Mouse (Mus musculus): ENCODE measurements around the gene Canx. TPM values are rescaled to one million over a fixed set of nuclear protein-coding genes. Genes with fewer than 3 reads are reported as not detected.
"Not testable (repeated sequence)": the region's sequence is repeated elsewhere in the genome, so short reads cannot be mapped to it uniquely, and the experiment has no call there.

Gene Canx
- polyA plus RNA-seq, 1 experiment, result 229 TPM

GRCm38 (mm10) chr11:50365322-50365721, 39.8 kb upstream of the Canx start:
- no peak for TF ChIP-seq CTCF (IDR thresholded peaks at IDR 0.05; ENCODE audit: extremely low read depth, insufficient read depth, low read length)
- TF ChIP-seq POLR2A (IDR thresholded peaks at IDR 0.05; ENCODE audit: extremely low read depth, insufficient read depth, low read length), result no peak
- Histone ChIP-seq H3K4me1 (ENCODE audit: control insufficient read depth, insufficient read depth, low read length) (no peaks in the 10 kb centered on the region), H3K27ac (ENCODE audit: insufficient read depth, low read length) (no peak overlapping the region), H3K4me3 (ENCODE audit: insufficient read depth, low read length) (no peak overlapping the region)

- TF ChIP-seq POLR2A (IDR thresholded peaks at IDR 0.05; ENCODE audit: extremely low read depth, insufficient read depth, low read length) (no peak), CTCF (IDR thresholded peaks at IDR 0.05; ENCODE audit: extremely low read depth, insufficient read depth, low read length) (peak; percentile 94)
- Histone ChIP-seq H3K27ac (ENCODE audit: insufficient read depth, low read length) (no peak overlapping the region), H3K4me3 (ENCODE audit: insufficient read depth, low read length) (no peak overlapping the region), H3K4me1 (ENCODE audit: control insufficient read depth, insufficient read depth, low read length) (no peaks in the 10 kb centered on the region)
These were observed 39.1 kb upstream of the Canx start for GRCm38 (mm10) chr11:50364548-50364947.

GRCm38 (mm10) chr11:50361282-50361681, 35.8 kb upstream of the Canx start:
- not testable (repeated sequence) for H3K4me3 ChIP-seq (ENCODE audit: insufficient read depth, low read length); H3K4me1 ChIP-seq (ENCODE audit: control insufficient read depth, insufficient read depth, low read length); H3K27ac ChIP-seq (ENCODE audit: insufficient read depth, low read length)

DNA sequence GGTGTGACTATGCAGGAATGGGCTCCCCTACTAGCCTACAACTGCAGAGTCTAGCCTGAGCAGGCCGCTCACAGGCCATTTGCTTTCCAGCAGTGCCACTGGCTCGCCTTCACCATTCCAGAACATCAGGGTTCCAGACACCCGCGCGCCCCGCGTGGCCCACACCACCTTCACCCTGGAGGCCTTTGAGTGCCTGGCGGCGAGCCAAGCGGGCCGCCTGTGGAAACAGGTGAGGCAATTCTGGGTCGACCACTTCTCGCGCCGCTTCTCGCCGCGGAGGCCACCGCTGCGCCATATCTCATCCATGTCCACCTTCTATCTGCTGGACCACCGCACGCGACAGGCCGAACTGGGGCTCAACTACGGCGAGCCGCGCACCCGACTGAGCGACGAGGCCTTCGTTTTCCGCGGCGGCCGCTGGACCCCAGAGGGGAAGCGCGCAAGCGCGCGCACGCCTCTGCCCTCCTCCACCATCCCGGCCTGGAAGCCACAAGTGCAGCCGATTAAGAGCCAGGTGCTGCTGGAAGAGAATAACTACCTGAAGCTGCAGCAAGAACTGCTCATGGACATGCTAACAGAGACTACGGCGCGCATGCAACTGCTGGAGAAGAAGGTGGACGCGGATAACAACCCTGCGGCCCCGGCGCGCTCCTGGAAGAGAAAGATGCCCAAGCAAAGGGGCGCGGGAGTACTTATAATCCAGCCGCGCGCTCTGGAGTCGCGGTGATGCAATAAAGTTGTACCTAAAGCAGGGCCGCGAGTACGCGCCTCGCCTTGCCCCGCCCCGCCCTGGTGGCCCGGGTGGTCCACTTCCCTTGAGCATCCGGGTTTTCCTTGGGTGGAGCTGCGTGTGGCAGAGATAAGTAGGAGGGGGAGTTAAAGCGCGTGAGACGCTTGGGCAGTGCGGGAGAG, 33.7 kb upstream of the Canx start:
- H3K27ac ChIP-seq (ENCODE audit: insufficient read depth, low read length), result peak overlapping the region; percentile 80
- no peaks in the 10 kb centered on the region for H3K4me1 ChIP-seq (ENCODE audit: control insufficient read depth, insufficient read depth, low read length)
- no peak for TF ChIP-seq CTCF (IDR thresholded peaks at IDR 0.05; ENCODE audit: extremely low read depth, insufficient read depth, low read length)
- TF ChIP-seq POLR2A (IDR thresholded peaks at IDR 0.05; ENCODE audit: extremely low read depth, insufficient read depth, low read length), result peak; percentile 31; the same call in 1 of the 2 replicates
- H3K4me3 ChIP-seq (ENCODE audit: insufficient read depth, low read length), result peak overlapping the region; percentile 69

DNA sequence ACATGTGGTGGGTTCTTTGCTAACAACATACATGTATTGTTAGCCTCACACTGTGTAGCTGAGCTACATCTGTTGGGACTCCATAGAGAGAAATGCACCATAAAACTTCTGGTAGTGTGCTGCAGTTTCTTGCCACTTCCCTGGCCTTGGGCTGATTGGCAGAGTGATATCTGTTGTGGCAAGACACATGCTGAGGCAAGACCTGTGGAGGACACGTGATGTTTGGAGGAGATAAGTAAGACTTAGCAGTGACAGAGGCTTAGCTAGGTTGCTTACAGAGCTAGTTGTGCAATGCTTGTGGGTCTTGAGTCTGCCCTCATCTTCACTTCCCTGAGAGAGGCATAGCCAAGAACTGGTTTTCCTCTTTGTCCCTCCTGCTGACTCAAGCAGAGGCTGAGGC, 29.9 kb upstream of the Canx start:
- H3K4me3 ChIP-seq (ENCODE audit: insufficient read depth, low read length), result no peak overlapping the region
- TF ChIP-seq POLR2A (IDR thresholded peaks at IDR 0.05; ENCODE audit: extremely low read depth, insufficient read depth, low read length), result no peak
- no peak for TF ChIP-seq CTCF (IDR thresholded peaks at IDR 0.05; ENCODE audit: extremely low read depth, insufficient read depth, low read length)
- H3K4me1 ChIP-seq (ENCODE audit: control insufficient read depth, insufficient read depth, low read length), result no peaks in the 10 kb centered on the region
- H3K27ac ChIP-seq (ENCODE audit: insufficient read depth, low read length), result no peak overlapping the region

- Histone ChIP-seq H3K27ac (ENCODE audit: insufficient read depth, low read length) (no peak overlapping the region), H3K4me3 (ENCODE audit: insufficient read depth, low read length) (no peak overlapping the region), H3K4me1 (ENCODE audit: control insufficient read depth, insufficient read depth, low read length) (no peaks in the 10 kb centered on the region)
- TF ChIP-seq POLR2A (IDR thresholded peaks at IDR 0.05; ENCODE audit: extremely low read depth, insufficient read depth, low read length) (no peak), CTCF (IDR thresholded peaks at IDR 0.05; ENCODE audit: extremely low read depth, insufficient read depth, low read length) (no peak)
These were observed 29.4 kb upstream of the Canx start for GRCm38 (mm10) chr11:50354851-50355250.

DNA sequence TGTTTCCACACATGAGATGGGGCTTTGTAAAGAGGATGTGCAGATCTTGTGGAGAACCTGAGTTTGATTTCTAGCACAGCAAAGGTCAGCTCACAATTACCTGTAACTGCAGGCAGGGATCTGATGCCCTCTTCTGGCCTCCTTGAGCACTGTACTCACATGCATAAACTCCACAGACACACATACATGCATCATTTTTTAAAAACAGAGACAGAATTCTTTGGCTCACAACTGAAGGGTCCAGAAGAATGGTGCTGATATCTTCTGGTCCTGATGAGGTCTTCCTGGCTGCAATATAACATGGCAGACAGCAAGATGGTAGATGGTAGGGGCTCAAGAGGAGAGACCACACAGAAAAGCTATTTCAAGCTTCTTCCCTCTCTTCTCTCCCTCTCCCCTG, 28.7 kb upstream of the Canx start, which contains the start of gene Cby3:
Cby3 (plus strand) TSS at position 301 of the 400 bp plus-strand sequence.
- H3K4me1 ChIP-seq (ENCODE audit: control insufficient read depth, insufficient read depth, low read length), result no peaks in the 10 kb centered on the region
- TF ChIP-seq CTCF (IDR thresholded peaks at IDR 0.05; ENCODE audit: extremely low read depth, insufficient read depth, low read length) (no peak), POLR2A (IDR thresholded peaks at IDR 0.05; ENCODE audit: extremely low read depth, insufficient read depth, low read length) (no peak)
- no peak within 1 kb of the TSS for H3K4me3 ChIP-seq (ENCODE audit: insufficient read depth, low read length)
- no peak within 1 kb of the TSS for H3K27ac ChIP-seq (ENCODE audit: insufficient read depth, low read length)

- H3K27ac ChIP-seq (ENCODE audit: insufficient read depth, low read length), result no peak overlapping the region
- no peaks in the 10 kb centered on the region for H3K4me1 ChIP-seq (ENCODE audit: control insufficient read depth, insufficient read depth, low read length)
- no peak for TF ChIP-seq POLR2A (IDR thresholded peaks at IDR 0.05; ENCODE audit: extremely low read depth, insufficient read depth, low read length)
- TF ChIP-seq CTCF (IDR thresholded peaks at IDR 0.05; ENCODE audit: extremely low read depth, insufficient read depth, low read length), result no peak
- no peak overlapping the region for H3K4me3 ChIP-seq (ENCODE audit: insufficient read depth, low read length)
These were observed 26.7 kb upstream of the Canx start for GRCm38 (mm10) chr11:50352177-50352576.

- H3K4me3 ChIP-seq (ENCODE audit: insufficient read depth, low read length), result no peak overlapping the region
- H3K4me1 ChIP-seq (ENCODE audit: control insufficient read depth, insufficient read depth, low read length), result no peaks in the 10 kb centered on the region
- no peak for TF ChIP-seq POLR2A (IDR thresholded peaks at IDR 0.05; ENCODE audit: extremely low read depth, insufficient read depth, low read length)
- no peak for TF ChIP-seq CTCF (IDR thresholded peaks at IDR 0.05; ENCODE audit: extremely low read depth, insufficient read depth, low read length)
- no peak overlapping the region for H3K27ac ChIP-seq (ENCODE audit: insufficient read depth, low read length)
These were observed 21.0 kb upstream of the Canx start for GRCm38 (mm10) chr11:50346256-50347032.

Data from cortical plate, adult 2 months (tissue).